Mouse (Mus musculus) liver, embryonic 12.5 days (tissue): ENCODE data around the gene Hist2h2bb. TPM values are rescaled to one million over a fixed set of nuclear protein-coding genes. Genes with fewer than 3 reads are reported as not detected.
"Not testable (repeated sequence)": the region's sequence is repeated elsewhere in the genome, so short reads cannot be mapped to it uniquely, and the experiment has no call there.

Source experiments
- ATAC-seq: fragments of 200-750 bp; cut with Nextera tagmentation; 2 replicates; pipeline ENCODE4 v1.8.0; 2017; ENCODE audit warnings: moderate number of reproducible peaks, mild to moderate bottlenecking, moderate library complexity
- H3K27ac ChIP-seq: fragments of 300-500 bp; sonication (generic); 2 replicates; pipeline ENCODE4 v1.5.1; 2016; ENCODE audit warnings: mild to moderate bottlenecking
- H3K27me3 ChIP-seq: fragments of 300-500 bp; sonication (generic); replicated peaks from 2 replicates; pipeline ENCODE4 v1.6.1; 2016; ENCODE audit warnings: mild to moderate bottlenecking, moderate library complexity
- H3K36me3 ChIP-seq: fragments of 300-500 bp; sonication (generic); 2 replicates; pipeline ENCODE4 v1.6.1; 2016; ENCODE audit warnings: mild to moderate bottlenecking, moderate library complexity
- H3K4me1 ChIP-seq: fragments of 300-500 bp; sonication (generic); 2 replicates; pipeline ENCODE4 v1.6.1; 2016
- H3K4me2 ChIP-seq: fragments of 300-500 bp; sonication (generic); 2 replicates; pipeline ENCODE4 v1.6.1; 2016; ENCODE audit warnings: mild to moderate bottlenecking, moderate library complexity
- H3K4me3 ChIP-seq: fragments of 300-500 bp; sonication (generic); 2 replicates; pipeline ENCODE4 v1.5.1; 2016; ENCODE audit warnings: mild to moderate bottlenecking, moderate library complexity
- H3K9ac ChIP-seq: fragments of 300-500 bp; sonication (generic); 2 replicates; pipeline ENCODE4 v1.6.1; 2016; ENCODE audit warnings: mild to moderate bottlenecking, moderate library complexity
- H3K9me3 ChIP-seq: fragments of 300-500 bp; sonication (generic); replicated peaks from 2 replicates; pipeline ENCODE4 v1.6.1; 2016; ENCODE audit warnings: mild to moderate bottlenecking, moderate library complexity
- WGBS: fragments of 180-500 bp; shearing (Covaris S2); methylation state at CpG from one replicate; pipeline ENCODE4 v1.1.7; 2016; ENCODE audit not compliant: insufficient replicate concordance; 5-methylcytosine and 5-hydroxymethylcytosine counted together
- polyA plus RNA-seq: library from polyadenylated mRNA; unstranded; fragments of >200 nt; fragmentation: Nextera tagmentation; extraction: Ambion mirVana; gene quantifications from 2 replicates; pipeline ENCODE4 v1.2.1, GENCODE M21; 2016

Hist2h2bb gene
- polyA plus RNA-seq, 1 experiment from 2014 or later: 31.6 TPM

GRCm38 (mm10) chr3:96245003-96245886 lies 24.3 kb upstream of the Hist2h2bb start, which contains the start of gene Hist2h2aa1:
Hist2h2aa1 (plus strand) TSS chr3:96245497.
- ATAC-seq: peak; percentile 76
- Histone ChIP-seq H3K9ac (peak within 1 kb of the TSS; percentile 91), H3K4me1 (peaks cover 63% of the 10 kb centered on the region), H3K27ac (peak within 1 kb of the TSS; percentile 99), H3K4me3 (peak within 1 kb of the TSS; percentile 65), H3K4me2 (peak within 1 kb of the TSS; percentile 81)
- H3K9me3 ChIP-seq, H3K27me3 ChIP-seq, H3K36me3 ChIP-seq: not testable (repeated sequence)
- under 1% methylated on average over 44 of the region's 88 CpGs for WGBS

- Histone ChIP-seq H3K4me1 (peaks cover 65% of the 10 kb centered on the region), H3K9ac (0 out of 2 replicates have a peak overlapping the region, but pooled peaks have one; percentile 50), H3K4me2 (peak overlapping the region; percentile 43), H3K4me3 (peak overlapping the region; percentile 39), H3K27ac (peak overlapping the region; percentile 92)
- not testable (repeated sequence) for H3K36me3 ChIP-seq, ATAC-seq, H3K9me3 ChIP-seq, H3K27me3 ChIP-seq
- under 1% methylated on average over 10 of the region's 21 CpGs for WGBS
These were observed 23.5 kb upstream of the Hist2h2bb start for GRCm38 (mm10) chr3:96246018-96246417.

- whole genome bisulfite sequencing: no CpG with 5 or more reads among the region's 47 CpGs
- H3K4me3 ChIP-seq: peak within 1 kb of the TSS; percentile 61
These were observed 23.1 kb upstream of the Hist2h2bb start, which contains the start of gene Hist2h3c1 for GRCm38 (mm10) chr3:96246427-96246856. Hist2h3c1 (plus strand) TSS chr3:96246685.

GRCm38 (mm10) chr3:96247356-96248140 lies 22.0 kb upstream of the Hist2h2bb start:
- Histone ChIP-seq H3K36me3 (no peaks in the 10 kb centered on the region), H3K27me3 (no peaks in the 10 kb centered on the region), H3K4me2 (peak overlapping the region; percentile 71), H3K4me3 (peak overlapping the region; percentile 61), H3K4me1 (peaks cover 59% of the 10 kb centered on the region), H3K27ac (peak overlapping the region; percentile 96), H3K9ac (peak overlapping the region; percentile 87), H3K9me3 (no peaks in the 10 kb centered on the region)
- no peak for ATAC-seq
- under 1% methylated on average over 11 of the region's 11 CpGs for WGBS

More at GRCm38 (mm10) chr3:96246427-96246856, 23.1 kb upstream of the Hist2h2bb start, which contains the start of gene Hist2h3c1:
- not testable (repeated sequence) for H3K27me3 ChIP-seq, H3K36me3 ChIP-seq, H3K9me3 ChIP-seq
- Histone ChIP-seq H3K27ac (peak within 1 kb of the TSS; percentile 96), H3K4me1 (peaks cover 62% of the 10 kb centered on the region), H3K4me2 (peak within 1 kb of the TSS; percentile 71), H3K9ac (peak within 1 kb of the TSS; percentile 87)
- peak; percentile 86 for ATAC-seq

GRCm38 (mm10) chr3:96248141-96249033 lies 21.2 kb upstream of the Hist2h2bb start:
- H3K36me3 ChIP-seq: no peaks in the 10 kb centered on the region
- H3K27ac ChIP-seq: peak overlapping the region; percentile 96
- WGBS: 41% methylated on average over 6 of the region's 6 CpGs
- peak overlapping the region; percentile 71 for H3K4me2 ChIP-seq
- peak overlapping the region; percentile 61 for H3K4me3 ChIP-seq
- H3K9me3 ChIP-seq: no peaks in the 10 kb centered on the region
- no peak for ATAC-seq
- peaks cover 60% of the 10 kb centered on the region for H3K4me1 ChIP-seq
- H3K9ac ChIP-seq: peak overlapping the region; percentile 87
- no peaks in the 10 kb centered on the region for H3K27me3 ChIP-seq

GRCm38 (mm10) chr3:96249034-96249345 lies 20.6 kb upstream of the Hist2h2bb start:
- Histone ChIP-seq H3K27ac (peak overlapping the region; percentile 96), H3K36me3 (no peaks in the 10 kb centered on the region), H3K27me3 (no peaks in the 10 kb centered on the region), H3K9me3 (no peaks in the 10 kb centered on the region), H3K9ac (peak overlapping the region; percentile 87), H3K4me2 (peak overlapping the region; percentile 71), H3K4me3 (peak overlapping the region; percentile 61), H3K4me1 (peaks cover 60% of the 10 kb centered on the region)
- 57% methylated on average over 4 of the region's 4 CpGs for WGBS
- no peak for ATAC-seq

GRCm38 (mm10) chr3:96250890-96251289 lies 18.7 kb upstream of the Hist2h2bb start:
- H3K4me3 ChIP-seq: no peak overlapping the region
- H3K9me3 ChIP-seq: no peaks in the 10 kb centered on the region
- peak overlapping the region; percentile 96 for H3K27ac ChIP-seq
- peak overlapping the region; percentile 32 for H3K4me2 ChIP-seq
- 49% methylated on average over 3 of the region's 3 CpGs for WGBS
- peaks cover 71% of the 10 kb centered on the region for H3K4me1 ChIP-seq
- H3K9ac ChIP-seq: peak overlapping the region; percentile 57
- no peak for ATAC-seq
- H3K36me3 ChIP-seq: no peaks in the 10 kb centered on the region
- H3K27me3 ChIP-seq: no peaks in the 10 kb centered on the region

- Histone ChIP-seq H3K4me1 (peaks cover 78% of the 10 kb centered on the region), H3K9ac (no peak overlapping the region), H3K9me3 (no peaks in the 10 kb centered on the region), H3K4me3 (no peak overlapping the region), H3K4me2 (no peak overlapping the region), H3K36me3 (no peaks in the 10 kb centered on the region), H3K27ac (no peak overlapping the region), H3K27me3 (no peaks in the 10 kb centered on the region)
- WGBS: 81% methylated on average over 3 of the region's 3 CpGs
- ATAC-seq: no peak
These were observed 17.8 kb upstream of the Hist2h2bb start for GRCm38 (mm10) chr3:96251787-96252186.

- Histone ChIP-seq H3K9me3 (no peaks in the 10 kb centered on the region), H3K4me3 (0 out of 2 replicates have a peak overlapping the region, but pooled peaks have one; percentile 6), H3K4me2 (peak overlapping the region; percentile 55), H3K4me1 (peaks cover 66% of the 10 kb centered on the region), H3K9ac (peak overlapping the region; percentile 54), H3K36me3 (no peaks in the 10 kb centered on the region), H3K27ac (peak overlapping the region; percentile 86), H3K27me3 (no peaks in the 10 kb centered on the region)
- peak; percentile 92 for ATAC-seq
- WGBS: 18% methylated on average over 10 of the region's 10 CpGs
These were observed 14.7 kb upstream of the Hist2h2bb start for GRCm38 (mm10) chr3:96254683-96255355.

- peaks cover 57% of the 10 kb centered on the region for H3K4me1 ChIP-seq
- no peak overlapping the region for H3K27ac ChIP-seq
These were observed 13.5 kb upstream of the Hist2h2bb start for GRCm38 (mm10) chr3:96255926-96256593.

More at GRCm38 (mm10) chr3:96255926-96256593, 13.5 kb upstream of the Hist2h2bb start:
- no peak for ATAC-seq
- no peaks in the 10 kb centered on the region for H3K27me3 ChIP-seq
- WGBS: 64% methylated on average over 5 of the region's 5 CpGs
- H3K9me3 ChIP-seq: no peaks in the 10 kb centered on the region
- H3K36me3 ChIP-seq: no peaks in the 10 kb centered on the region
- H3K9ac ChIP-seq: peak overlapping the region; percentile 2; the same call in 1 of the 2 replicates
- no peak overlapping the region for H3K4me2 ChIP-seq
- H3K4me3 ChIP-seq: no peak overlapping the region
